Mouse (Mus musculus): ENCODE results near the gene Cdk16.
"Not testable (repeated sequence)": the region's sequence is repeated elsewhere in the genome, so short reads cannot be mapped to it uniquely, and the experiment has no call there.

Gene Cdk16

GRCm38 (mm10) chrX:20687519-20688067 lies at the start of gene Cdk16:
Cdk16 (plus strand) TSS chrX:20687954.
- peak; percentile 79 to 90 for DNase-seq (ENCODE audit: low spot score in 2 of 2)

GRCm38 (mm10) chrX:20638141-20638540 lies 49.6 kb upstream of the Cdk16 start:
- DNase-seq (ENCODE audit: low spot score in 2 of 2) = no peak

- DNase-seq (ENCODE audit: low spot score in 2 of 2) = no peak
Observed at GRCm38 (mm10) chrX:20644780-20645179, 43.0 kb upstream of the Cdk16 start.

GRCm38 (mm10) chrX:20657593-20657992 lies 30.2 kb upstream of the Cdk16 start:
- DNase-seq (ENCODE audit: low spot score in 2 of 2) = no peak

- peak; percentile 71 for DNase-seq (ENCODE audit: low spot score in 2 of 2)
Observed at GRCm38 (mm10) chrX:20658026-20658652, 29.6 kb upstream of the Cdk16 start, which contains the start of gene Uba1. Uba1 (plus strand) TSS chrX:20658326.

- DNase-seq (ENCODE audit: low spot score in 2 of 2) = no peak
Observed at GRCm38 (mm10) chrX:20658891-20659406, 28.8 kb upstream of the Cdk16 start.

GRCm38 (mm10) chrX:20662317-20662715 lies 25.4 kb upstream of the Cdk16 start:
- DNase-seq (ENCODE audit: low spot score in 2 of 2) = no peak

- DNase-seq (ENCODE audit: low spot score in 2 of 2) = peak; percentile 78 to 80
Observed at GRCm38 (mm10) chrX:20662716-20663443, 24.9 kb upstream of the Cdk16 start.

GRCm38 (mm10) chrX:20663444-20663790 lies 24.3 kb upstream of the Cdk16 start:
- no peak for DNase-seq (ENCODE audit: low spot score in 2 of 2)

- peak; percentile 77 to 80 for DNase-seq (ENCODE audit: low spot score in 2 of 2)
Observed at GRCm38 (mm10) chrX:20688068-20688547, 354 bp downstream of the Cdk16 start.

- peak; percentile 1 to 9 for DNase-seq (ENCODE audit: low spot score in 2 of 2)
Observed at GRCm38 (mm10) chrX:20688615-20689014, 861 bp downstream of the Cdk16 start.

- no peak for DNase-seq (ENCODE audit: low spot score in 2 of 2)
Observed at GRCm38 (mm10) chrX:20691566-20691965, 3.8 kb downstream of the Cdk16 start.

- no peak for DNase-seq (ENCODE audit: low spot score in 2 of 2)
Observed at GRCm38 (mm10) chrX:20692616-20693015, 4.9 kb downstream of the Cdk16 start.

- DNase-seq (ENCODE audit: low spot score in 2 of 2) = no peak
Observed at GRCm38 (mm10) chrX:20695842-20696241, 8.1 kb downstream of the Cdk16 start.

GRCm38 (mm10) chrX:20703741-20704290 lies 16.1 kb downstream of the Cdk16 start, which contains the start of gene Usp11:
Usp11 (plus strand) TSS chrX:20703906.
- peak; percentile 23 to 32 for DNase-seq (ENCODE audit: low spot score in 2 of 2)

GRCm38 (mm10) chrX:20704295-20705082 lies 16.7 kb downstream of the Cdk16 start:
- DNase-seq (ENCODE audit: low spot score in 2 of 2) = peak; percentile 78 to 81

- DNase-seq (ENCODE audit: low spot score in 2 of 2) = no peak
Observed at GRCm38 (mm10) chrX:20705083-20705402, 17.3 kb downstream of the Cdk16 start.

GRCm38 (mm10) chrX:20728681-20729080 lies 40.9 kb downstream of the Cdk16 start:
- no peak for DNase-seq (ENCODE audit: low spot score in 2 of 2)

GRCm38 (mm10) chrX:20730048-20730447 lies 42.3 kb downstream of the Cdk16 start:
- DNase-seq (ENCODE audit: low spot score in 2 of 2) = not testable (repeated sequence)

GRCm38 (mm10) chrX:20736479-20736878 lies 48.7 kb downstream of the Cdk16 start:
- peak; percentile 7 to 14 for DNase-seq (ENCODE audit: low spot score in 2 of 2)

GRCm38 (mm10) chrX:20748829-20749228 lies 61.1 kb downstream of the Cdk16 start:
- DNase-seq (ENCODE audit: low spot score in 2 of 2) = no peak
